Mouse (Mus musculus): ENCODE data around the gene Slc40a1. TPM values are rescaled to one million over a fixed set of nuclear protein-coding genes. Genes with fewer than 3 reads are reported as not detected.

Slc40a1 gene
- 10 to 100 TPM; 24.9 to 27.4 TPM for total RNA-seq (2021)
- long read RNA-seq, experiment 1, transcript Slc40a1-201 (8 exons, 3,370 nt) = major isoform, 51 of 58 reads
- long read RNA-seq, experiment 1, partial matches to known transcripts = 4 of 58 reads
- long read RNA-seq, experiment 1, other reads (novel, unspliced or antisense) = 3 of 58 reads
- long read RNA-seq, experiment 2, transcript Slc40a1-201 (8 exons, 3,370 nt) = major isoform, 59 of 65 reads
- long read RNA-seq, experiment 2, partial matches to known transcripts = 3 of 65 reads
- long read RNA-seq, experiment 2, other reads (novel, unspliced or antisense) = 3 of 65 reads

DNA sequence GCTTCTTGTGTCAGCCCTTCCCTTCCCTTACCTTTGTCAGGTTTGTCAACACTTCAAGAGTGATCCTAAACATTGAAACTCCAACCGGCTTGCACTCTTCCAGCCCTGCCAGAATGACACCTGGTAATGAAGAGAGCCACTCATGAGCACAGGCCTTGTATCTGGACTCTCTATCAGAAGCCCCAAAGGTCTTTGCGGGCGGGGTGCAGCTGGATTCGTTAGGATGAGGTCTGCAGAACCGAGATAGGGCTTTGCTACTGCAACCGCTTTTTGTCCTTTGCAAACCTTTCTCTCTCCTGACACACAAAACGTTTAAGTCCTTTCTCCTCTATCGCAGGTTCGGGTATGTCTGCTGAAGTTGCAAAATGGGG is at the start of gene Slc40a1:
TSS of gene Slc40a1 (minus strand) at position 131 of the 371 bp plus-strand sequence.
- no peak for DNase-seq (ENCODE audit: low spot score in 2 of 2)

GRCm38 (mm10) chr1:45971314-45971713 is 45.0 kb upstream of the Slc40a1 start:
- no peak for DNase-seq (ENCODE audit: low spot score in 2 of 2)

DNA sequence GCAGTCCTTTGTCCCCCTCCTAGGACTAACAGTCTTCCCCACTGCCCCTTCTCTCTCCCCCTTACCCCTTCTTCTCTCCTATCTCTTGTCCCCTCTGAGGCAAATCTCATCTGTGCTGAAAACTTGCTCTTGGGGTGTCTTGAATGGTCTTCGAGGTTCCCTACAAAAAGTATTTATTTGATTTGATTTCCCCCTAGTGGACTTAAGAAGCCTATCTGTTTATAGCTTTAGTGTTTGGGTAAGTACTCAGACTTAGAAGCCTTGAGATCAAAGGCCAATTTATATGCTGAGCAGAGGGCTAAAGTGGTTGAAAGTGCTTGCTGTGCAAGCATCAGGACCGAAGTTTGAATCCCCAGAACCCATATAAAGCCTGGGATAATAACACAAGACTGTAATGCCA is 22.7 kb upstream of the Slc40a1 start:
- DNase-seq (ENCODE audit: low spot score in 2 of 2) = no peak

GRCm38 (mm10) chr1:45947843-45948242 is 21.5 kb upstream of the Slc40a1 start:
- DNase-seq (ENCODE audit: low spot score in 2 of 2) = no peak

DNA sequence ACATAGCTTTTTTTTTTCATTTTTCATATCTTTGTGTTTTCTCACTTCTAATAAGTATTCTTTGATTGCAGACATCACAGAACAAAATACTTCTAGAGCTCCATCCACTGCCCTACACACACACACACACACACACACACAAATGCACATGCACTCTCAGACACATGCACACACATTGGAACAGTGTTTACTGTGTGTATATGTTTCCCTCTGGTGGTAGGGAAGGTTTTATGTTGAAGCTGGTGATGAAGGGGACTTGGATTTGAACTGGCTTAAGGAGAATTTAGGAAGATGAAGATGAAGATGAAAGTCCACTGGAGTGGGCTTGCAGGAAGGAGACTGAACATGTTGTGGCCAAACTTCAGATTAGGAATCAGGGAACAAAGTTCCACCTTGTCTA is 4.8 kb upstream of the Slc40a1 start:
- DNase-seq (ENCODE audit: low spot score in 2 of 2) = no peak

DNA sequence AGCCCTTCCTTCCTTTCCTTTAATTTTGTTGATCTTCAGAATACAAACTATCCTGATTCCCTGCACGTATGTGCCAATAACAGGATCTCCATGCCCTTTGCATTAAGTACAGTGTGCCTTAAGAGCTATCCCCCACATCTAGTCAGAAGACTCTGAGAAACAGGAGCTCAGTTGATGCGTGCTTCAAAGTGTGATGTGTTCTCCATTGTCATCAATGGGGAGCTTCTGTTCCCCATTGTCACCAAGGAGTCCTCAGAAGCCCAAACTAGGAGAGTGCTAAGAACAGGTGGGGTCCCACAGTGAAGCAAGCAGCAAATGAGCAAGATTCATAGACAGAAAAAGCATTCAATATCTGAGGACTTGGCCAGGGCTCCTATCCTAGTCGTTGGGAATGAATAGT is 588 bp upstream of the Slc40a1 start:
- no peak for DNase-seq (ENCODE audit: low spot score in 2 of 2)

- DNase-seq (ENCODE audit: low spot score in 2 of 2) = peak; percentile 64 to 84
These were observed 577 bp downstream of the Slc40a1 start for GRCm38 (mm10) chr1:45925500-45926392.

DNA sequence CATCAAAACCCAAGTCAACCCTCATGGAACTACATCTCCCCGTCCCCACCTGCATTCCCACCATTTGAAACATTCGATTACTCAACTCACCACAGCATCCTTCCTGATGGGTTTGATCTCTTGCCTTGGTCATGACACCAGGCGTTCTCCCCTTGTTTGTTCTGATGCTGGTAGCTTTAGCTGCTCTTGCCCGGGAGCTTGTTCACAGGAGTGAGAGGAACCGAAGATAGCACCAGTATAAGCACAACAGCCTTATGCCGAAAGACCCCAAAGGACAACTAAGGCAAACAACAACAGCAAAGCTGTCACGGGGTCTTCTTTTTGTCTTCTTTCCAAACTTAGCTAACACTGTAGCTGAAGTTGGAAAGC is 1.2 kb downstream of the Slc40a1 start:
- DNase-seq (ENCODE audit: low spot score in 2 of 2) = no peak

DNA sequence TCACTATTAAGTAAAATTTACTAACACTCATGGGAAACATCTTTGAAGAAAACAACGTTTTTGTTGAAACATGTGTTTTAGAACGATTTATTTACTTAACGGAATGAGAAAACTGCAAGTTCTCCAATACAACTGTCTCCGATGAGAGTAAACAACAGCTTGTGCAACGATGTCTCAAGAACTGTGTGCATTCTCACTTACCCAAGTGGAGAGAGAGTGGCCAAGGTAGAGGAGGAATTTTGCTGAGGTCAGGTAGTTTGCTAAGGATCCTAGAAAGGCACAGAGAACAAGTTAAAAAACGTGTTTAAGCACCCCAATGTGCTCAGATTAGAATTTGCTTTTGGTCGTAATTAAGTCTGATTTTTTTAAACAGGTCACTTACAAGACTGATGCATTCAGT is 1.8 kb downstream of the Slc40a1 start:
- no peak for DNase-seq (ENCODE audit: low spot score in 2 of 2)

DNA sequence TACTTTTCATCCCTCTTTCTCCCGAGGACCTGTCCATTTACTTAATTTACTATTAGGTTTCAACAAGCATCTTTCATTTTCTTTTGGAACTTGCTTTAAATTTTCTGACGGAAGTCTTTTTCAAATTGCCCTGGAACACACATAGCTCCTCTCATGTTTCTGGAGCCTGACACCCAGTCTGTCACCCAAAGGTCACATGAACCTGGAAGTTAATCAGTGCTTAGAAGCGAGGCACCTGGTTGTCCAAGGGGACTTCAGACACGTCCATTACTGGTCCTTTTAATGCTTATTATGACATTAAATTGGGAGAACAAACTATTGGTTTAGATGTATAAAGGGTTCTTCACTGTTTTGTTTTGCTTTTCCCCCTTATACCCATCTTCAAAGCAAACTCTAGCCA is 3.0 kb downstream of the Slc40a1 start:
- DNase-seq (ENCODE audit: low spot score in 2 of 2) = no peak

GRCm38 (mm10) chr1:45920703-45921102 is 5.6 kb downstream of the Slc40a1 start:
- DNase-seq (ENCODE audit: low spot score in 2 of 2) = no peak

GRCm38 (mm10) chr1:45919752-45920151 is 6.6 kb downstream of the Slc40a1 start:
- no peak for DNase-seq (ENCODE audit: low spot score in 2 of 2)

DNA sequence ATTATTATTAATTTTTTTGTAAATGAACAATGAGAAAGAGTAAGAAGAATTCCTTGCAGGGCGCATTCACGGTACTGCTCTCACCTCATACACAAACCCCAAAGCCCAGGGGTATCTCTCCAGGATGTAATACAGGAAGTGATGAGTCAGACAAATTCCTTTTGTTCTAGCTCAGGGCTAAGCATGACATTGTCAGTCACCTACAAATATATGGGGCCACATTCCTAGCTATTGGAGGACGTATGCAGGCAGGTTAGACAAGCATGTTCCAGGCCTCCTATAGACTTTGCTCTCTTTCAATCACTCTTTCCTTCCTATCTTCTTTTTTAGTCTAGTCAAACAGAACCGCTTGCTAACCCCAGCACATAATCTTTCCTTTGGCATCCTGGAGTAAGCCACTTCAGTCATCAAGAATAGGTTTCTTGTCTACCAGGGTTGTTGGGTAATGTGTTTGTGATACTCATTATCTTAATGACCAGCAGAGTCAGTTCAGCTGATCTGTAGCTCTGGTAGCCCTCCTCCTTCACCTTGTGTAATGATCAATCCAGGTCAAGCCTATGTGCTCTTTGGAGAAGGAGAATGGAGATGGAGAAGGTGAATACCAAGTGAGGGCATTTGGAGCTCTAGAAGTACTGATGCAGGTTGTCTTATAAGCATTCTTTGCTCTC is 9.1 kb downstream of the Slc40a1 start:
- no peak for DNase-seq (ENCODE audit: low spot score in 2 of 2)

DNA sequence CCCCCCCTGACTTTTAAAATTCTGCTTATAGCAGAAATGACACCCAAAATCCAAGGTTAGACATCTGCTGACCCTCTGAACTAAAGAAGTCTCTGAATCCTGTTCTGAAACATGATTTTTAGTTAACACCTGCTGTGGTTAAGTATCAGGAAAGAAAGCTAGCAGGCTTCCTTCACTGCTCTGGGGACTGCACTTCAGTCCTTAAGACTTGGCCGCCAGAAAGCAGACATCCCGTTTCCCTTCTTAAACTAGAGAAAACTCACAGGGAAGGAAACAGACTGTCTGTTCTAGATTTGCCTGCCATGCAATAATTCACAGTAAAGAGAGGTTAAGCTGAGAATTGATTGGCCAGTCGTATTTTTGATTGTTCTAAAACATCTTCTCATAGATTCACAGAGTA is 10.1 kb downstream of the Slc40a1 start:
- no peak for DNase-seq (ENCODE audit: low spot score in 2 of 2)

GRCm38 (mm10) chr1:45914236-45914635 is 12.1 kb downstream of the Slc40a1 start:
- no peak for DNase-seq (ENCODE audit: low spot score in 2 of 2)

DNA sequence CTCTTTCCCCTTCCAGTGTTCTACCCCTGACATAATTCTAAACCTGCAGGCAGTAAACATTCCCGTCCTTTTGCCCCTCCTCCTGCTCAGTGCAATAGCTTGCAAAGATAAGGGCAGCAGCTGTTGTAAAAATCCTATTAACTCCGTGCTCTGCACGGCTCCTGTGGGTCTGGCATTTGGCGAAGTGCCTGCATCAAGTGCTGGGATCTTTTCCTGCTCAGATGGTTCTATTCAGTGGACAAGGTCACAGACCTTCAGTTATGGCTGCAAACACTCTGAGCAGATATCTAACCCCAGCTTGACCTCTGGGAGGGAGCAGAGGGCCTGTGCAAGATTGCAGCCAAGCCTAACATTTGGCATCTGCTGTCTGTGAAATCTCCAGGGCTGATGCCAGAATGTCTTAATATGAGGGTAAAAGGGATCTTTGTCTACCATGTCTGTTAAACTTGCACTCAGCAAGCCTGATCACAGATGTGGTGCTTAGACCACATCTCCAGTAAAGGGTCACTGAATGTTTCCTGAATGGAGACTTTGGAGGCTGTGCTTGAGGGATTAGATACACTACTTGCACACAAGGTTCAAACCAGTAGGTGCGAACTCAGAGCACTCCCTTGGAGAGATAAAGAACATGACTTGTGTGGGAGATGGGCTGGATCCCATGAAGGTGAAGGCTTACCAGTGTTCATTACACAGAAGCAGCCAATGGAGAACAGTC is 21.1 kb downstream of the Slc40a1 start:
- peak in 1 of 2 experiments; percentile 16 for DNase-seq (ENCODE audit: low spot score in 2 of 2)

- DNase-seq (ENCODE audit: low spot score in 2 of 2) = no peak
These were observed 22.2 kb downstream of the Slc40a1 start for GRCm38 (mm10) chr1:45904161-45904560.

DNA sequence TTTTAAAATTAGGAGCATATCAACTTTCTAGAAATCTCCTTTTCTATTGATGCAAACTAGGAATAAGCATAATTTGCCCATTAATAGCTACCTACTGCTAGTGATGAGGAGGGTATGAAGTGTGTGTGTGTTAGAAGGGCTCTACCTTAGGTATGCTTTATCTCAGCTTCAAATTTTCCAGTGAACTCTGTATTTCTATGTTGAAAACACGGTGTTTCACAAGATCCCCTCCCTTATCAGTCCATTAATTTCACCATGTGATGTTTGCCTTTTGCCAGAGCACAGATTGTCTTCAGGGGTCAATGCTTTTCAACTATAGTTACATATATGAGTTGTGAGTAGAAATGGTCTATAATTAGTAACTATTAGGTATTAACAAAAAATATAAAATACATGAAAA is 28.3 kb downstream of the Slc40a1 start:
- no peak for DNase-seq (ENCODE audit: low spot score in 2 of 2)

GRCm38 (mm10) chr1:45894168-45894912 is 32.0 kb downstream of the Slc40a1 start:
- peak in 1 of 2 experiments; percentile 40 for DNase-seq (ENCODE audit: low spot score in 2 of 2)

DNA sequence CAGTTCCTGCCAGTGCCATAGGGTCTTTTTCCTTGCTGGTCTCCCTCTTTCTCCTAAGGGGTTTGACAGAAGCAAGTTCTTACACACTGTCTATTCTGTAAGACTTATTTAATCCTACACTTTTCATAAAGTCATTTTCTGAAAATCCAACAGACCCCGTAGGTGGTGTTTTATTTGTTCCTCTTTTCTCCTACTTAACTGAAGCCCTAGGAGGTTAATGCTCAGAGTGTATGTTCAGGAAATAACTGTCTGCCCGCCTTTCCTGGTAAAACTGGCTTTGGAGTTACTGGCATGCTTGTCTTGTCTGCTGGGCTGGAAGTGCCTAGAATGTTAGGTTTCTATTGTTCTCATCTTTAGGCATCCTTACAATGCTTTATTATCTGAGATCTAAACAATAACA is 34.3 kb downstream of the Slc40a1 start:
- DNase-seq (ENCODE audit: low spot score in 2 of 2) = no peak

DNA sequence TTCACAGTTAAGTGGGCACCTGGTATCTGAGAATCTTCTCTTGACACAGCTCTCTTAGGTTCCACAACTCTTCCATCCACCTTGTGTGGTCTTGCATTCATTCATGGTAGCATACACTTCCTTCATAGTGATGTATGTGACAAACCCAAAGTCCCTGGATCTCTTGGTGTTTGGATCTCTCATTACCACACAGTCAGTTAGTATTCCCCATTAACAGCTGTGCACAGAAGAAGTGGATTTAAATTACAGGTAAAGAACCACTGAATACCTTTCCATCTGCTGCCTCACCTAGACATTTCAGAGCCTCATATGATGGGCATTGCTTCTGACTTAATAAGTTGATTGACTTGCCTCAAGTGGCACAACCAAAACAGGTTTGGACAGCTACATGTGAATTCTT is 36.1 kb downstream of the Slc40a1 start, which contains the start of gene Gm5269:
TSS of gene Gm5269 (minus strand) at position 101 of the 400 bp plus-strand sequence.
- DNase-seq (ENCODE audit: low spot score in 2 of 2) = no peak

Measured in gastrocnemius, postnatal 4 days (tissue).